Mouse (Mus musculus): ENCODE measurements around the gene Olfr706. TPM values are rescaled to one million over a fixed set of nuclear protein-coding genes. Genes with fewer than 3 reads are reported as not detected.

Gene Olfr706
- total and polyA plus RNA-seq, 3 experiments, result not detected

- Histone ChIP-seq H3K4me1 (ENCODE audit: control insufficient read depth in 1 of 2, insufficient read depth in 2 of 2) (no peaks in the 10 kb centered on the region), H3K9ac (ENCODE audit: insufficient read depth, low read depth) (no peak within 1 kb of the TSS), H3K79me2 (replicated peaks; ENCODE audit: control insufficient read depth, extremely low read depth, insufficient read depth, poor library complexity, severe bottlenecking) (no peaks in the 10 kb centered on the region), H3K36me3 (replicated peaks in 1 of 2; ENCODE audit: control insufficient read depth in 1 of 2, insufficient read depth in 1 of 2, low read length in 1 of 2) (no peaks in the 10 kb centered on the region), H3K27me3 (replicated peaks) (no peaks in the 10 kb centered on the region), H3K4me2 (ENCODE audit: insufficient read depth, low read depth, poor library complexity, severe bottlenecking) (no peak within 1 kb of the TSS), H3K4me3 (replicated peaks in 1 of 3; ENCODE audit: low read depth in 2 of 3, low read length in 2 of 3, poor library complexity in 1 of 3) (no peak within 1 kb of the TSS), H3K27ac (ENCODE audit: insufficient read depth, low read depth) (no peak within 1 kb of the TSS), H3K9me3 (replicated peaks; ENCODE audit: low read length) (no peaks in the 10 kb centered on the region)
- dilution Hi-C loops (cut with MboI; ENCODE audit: extremely low pct_ligation_motif_present, extremely low pct_unique_long_range_greater_than_20kb, low sequenced_read_pairs) (no loop called here), in situ Hi-C loops (cut with MboI; ENCODE audit: low pct_ligation_motif_present, low pct_unique_long_range_greater_than_20kb, low sequenced_read_pairs) (no loop called here)
- no peak for TF ChIP-seq ELF1 (IDR thresholded peaks at IDR 0.05; ENCODE audit: low read depth, low read length)
- TF ChIP-seq NELFE (IDR thresholded peaks at IDR 0.05; ENCODE audit: low read depth, low read length), result no peak
- no peak for TF ChIP-seq SIN3A (IDR thresholded peaks at IDR 0.05; ENCODE audit: low read length)
- no peak for TF ChIP-seq NRF1 (IDR thresholded peaks at IDR 0.05; ENCODE audit: low read depth, low read length)
- TF ChIP-seq RCOR1 (conservative IDR thresholded peaks at IDR 0.05; ENCODE audit: low read depth, low read length), result no peak
- TF ChIP-seq MAZ (IDR thresholded peaks at IDR 0.05; ENCODE audit: low read depth, low read length), result no peak
- TF ChIP-seq USF1 (IDR thresholded peaks at IDR 0.05; ENCODE audit: low read depth, low read length), result no peak
- no peak for TF ChIP-seq MAX (IDR thresholded peaks at IDR 0.05; ENCODE audit: low read length)
- no peak for TF ChIP-seq MAFK (IDR thresholded peaks at IDR 0.05; ENCODE audit: insufficient replicate concordance, low read length)
- TF ChIP-seq ZMIZ1 (IDR thresholded peaks at IDR 0.05; ENCODE audit: low read depth, low read length), result no peak
- no peak for TF ChIP-seq TCF12 (IDR thresholded peaks at IDR 0.05; ENCODE audit: low read depth, low read length)
- no peak for TF ChIP-seq ZKSCAN1 (IDR thresholded peaks at IDR 0.05; ENCODE audit: borderline replicate concordance, low read depth, low read length)
- TF ChIP-seq CTCF (conservative IDR thresholded peaks at IDR 0.05 in 1 of 2, IDR thresholded peaks at IDR 0.05 in 1 of 2; ENCODE audit: low read depth in 2 of 2, low read length in 2 of 2), result no peak
- no peak for TF ChIP-seq USF2 (conservative IDR thresholded peaks at IDR 0.05; ENCODE audit: low read depth, low read length)
- TF ChIP-seq SMC3 (IDR thresholded peaks at IDR 0.05; ENCODE audit: low read depth, low read length), result no peak
- no peak for TF ChIP-seq CHD2 (IDR thresholded peaks at IDR 0.05; ENCODE audit: low read length)
- no peak for DNase-seq (ENCODE audit: extremely low read depth)
These were observed 25.1 kb downstream of the Olfr706 start, which contains the start of gene Olfr704 for GRCm38 (mm10) chr7:106862885-106863284. Gene Olfr704 (plus strand): TSS chr7:106863185.

GRCm38 (mm10) chr7:106843060-106843459 is 44.9 kb downstream of the Olfr706 start, which contains the start of gene Olfr703:
Gene Olfr703 (plus strand): TSS chr7:106843360.
- H3K79me2 ChIP-seq (replicated peaks; ENCODE audit: control insufficient read depth, extremely low read depth, insufficient read depth, poor library complexity, severe bottlenecking), result no peaks in the 10 kb centered on the region
- TF ChIP-seq USF1 (IDR thresholded peaks at IDR 0.05; ENCODE audit: low read depth, low read length) (no peak), HCFC1 (IDR thresholded peaks at IDR 0.05; ENCODE audit: low read depth, low read length) (no peak), NRF1 (IDR thresholded peaks at IDR 0.05; ENCODE audit: low read depth, low read length) (no peak), KAT2A (IDR thresholded peaks at IDR 0.05; ENCODE audit: insufficient replicate concordance, low read length) (no peak), MXI1 (IDR thresholded peaks at IDR 0.05; ENCODE audit: low read depth, low read length) (no peak), MAFK (IDR thresholded peaks at IDR 0.05; ENCODE audit: insufficient replicate concordance, low read length) (no peak), SIN3A (IDR thresholded peaks at IDR 0.05; ENCODE audit: low read length) (no peak), RCOR1 (conservative IDR thresholded peaks at IDR 0.05; ENCODE audit: low read depth, low read length) (no peak), BHLHE40 (IDR thresholded peaks at IDR 0.05; ENCODE audit: low read depth, low read length) (no peak), CTCF (conservative IDR thresholded peaks at IDR 0.05 in 1 of 2, IDR thresholded peaks at IDR 0.05 in 1 of 2; ENCODE audit: low read depth in 2 of 2, low read length in 2 of 2) (no peak), MAZ (IDR thresholded peaks at IDR 0.05; ENCODE audit: low read depth, low read length) (no peak), TCF12 (IDR thresholded peaks at IDR 0.05; ENCODE audit: low read depth, low read length) (no peak), E2F4 (IDR thresholded peaks at IDR 0.05; ENCODE audit: insufficient replicate concordance, low read depth, low read length) (no peak), CHD2 (IDR thresholded peaks at IDR 0.05; ENCODE audit: low read length) (no peak), ELF1 (IDR thresholded peaks at IDR 0.05; ENCODE audit: low read depth, low read length) (no peak), RAD21 (IDR thresholded peaks at IDR 0.05; ENCODE audit: low read depth, low read length) (no peak), ZC3H11A (IDR thresholded peaks at IDR 0.05; ENCODE audit: low read depth, low read length) (no peak)

More at GRCm38 (mm10) chr7:106843060-106843459, 44.9 kb downstream of the Olfr706 start, which contains the start of gene Olfr703:
- DNase-seq (ENCODE audit: extremely low read depth), result no peak
- Histone ChIP-seq H3K27me3 (replicated peaks) (no peaks in the 10 kb centered on the region), H3K9ac (ENCODE audit: insufficient read depth, low read depth) (no peak within 1 kb of the TSS), H3K9me3 (replicated peaks; ENCODE audit: low read length) (no peaks in the 10 kb centered on the region), H3K36me3 (replicated peaks in 1 of 2; ENCODE audit: control insufficient read depth in 1 of 2, insufficient read depth in 1 of 2, low read length in 1 of 2) (no peaks in the 10 kb centered on the region), H3K4me1 (ENCODE audit: control insufficient read depth in 1 of 2, insufficient read depth in 2 of 2) (no peaks in the 10 kb centered on the region), H3K4me2 (ENCODE audit: insufficient read depth, low read depth, poor library complexity, severe bottlenecking) (no peak within 1 kb of the TSS), H3K27ac (ENCODE audit: insufficient read depth, low read depth) (no peak within 1 kb of the TSS), H3K4me3 (replicated peaks in 1 of 3; ENCODE audit: low read depth in 2 of 3, low read length in 2 of 3, poor library complexity in 1 of 3) (no peak within 1 kb of the TSS)
- dilution Hi-C loops (cut with MboI; ENCODE audit: extremely low pct_ligation_motif_present, extremely low pct_unique_long_range_greater_than_20kb, low sequenced_read_pairs), result no loop called here
- in situ Hi-C loops (cut with MboI; ENCODE audit: low pct_ligation_motif_present, low pct_unique_long_range_greater_than_20kb, low sequenced_read_pairs), result no loop called here

All from CH12.LX (cell line).